Mouse (Mus musculus) CH12.LX (cell line): ENCODE data around the gene Vps11.

ENCODE experiments used
- CTCF ChIP-seq, 2 experiments: IDR thresholded peaks in 1 of 2; conservative IDR thresholded peaks in 1 of 2; 2 replicates each; pipeline ENCODE4 v1.5.1; 2011 to 2012; ENCODE audit warnings: low read depth in 2 of 2, low read length in 2 of 2, improper control_type of control experiment in 1 of 2, inconsistent platforms in 1 of 2, mild to moderate bottlenecking in 1 of 2, moderate library complexity in 1 of 2
- EP300 ChIP-seq: IDR thresholded peaks from 2 replicates; pipeline ENCODE4 v1.6.1; 2011; ENCODE audit warnings: low read length, improper control_type of control experiment
- MAX ChIP-seq: IDR thresholded peaks from 2 replicates; pipeline ENCODE4 v1.6.1; 2011; ENCODE audit warnings: low read length, improper control_type of control experiment
- MYC ChIP-seq: IDR thresholded peaks from 2 replicates; pipeline ENCODE4 v1.6.1; 2011; ENCODE audit warnings: low read depth, mild to moderate bottlenecking, improper control_type of control experiment, low read length
- PAX5 ChIP-seq: IDR thresholded peaks from 2 replicates; pipeline ENCODE4 v1.6.1; 2012; ENCODE audit warnings: low read length, inconsistent platforms, mixed read lengths
- POLR2AphosphoS2 ChIP-seq: IDR thresholded peaks from 2 replicates; pipeline ENCODE4 v1.6.1; 2011; ENCODE audit warnings: low read depth, low read length, improper control_type of control experiment
- TBP ChIP-seq: conservative IDR thresholded peaks from 2 replicates; pipeline ENCODE4 v1.6.1; 2011; ENCODE audit warnings: low read depth, low read length, improper control_type of control experiment
- USF1 ChIP-seq: IDR thresholded peaks from 2 replicates; pipeline ENCODE4 v1.6.1; 2014; ENCODE audit warnings: low read depth, mild to moderate bottlenecking, inconsistent platforms, low read length, improper control_type of control experiment
- ZMIZ1 ChIP-seq: IDR thresholded peaks from 2 replicates; pipeline ENCODE4 v1.6.1; 2012; ENCODE audit warnings: low read depth, mild to moderate bottlenecking, inconsistent platforms, low read length, improper control_type of control experiment

DNA sequence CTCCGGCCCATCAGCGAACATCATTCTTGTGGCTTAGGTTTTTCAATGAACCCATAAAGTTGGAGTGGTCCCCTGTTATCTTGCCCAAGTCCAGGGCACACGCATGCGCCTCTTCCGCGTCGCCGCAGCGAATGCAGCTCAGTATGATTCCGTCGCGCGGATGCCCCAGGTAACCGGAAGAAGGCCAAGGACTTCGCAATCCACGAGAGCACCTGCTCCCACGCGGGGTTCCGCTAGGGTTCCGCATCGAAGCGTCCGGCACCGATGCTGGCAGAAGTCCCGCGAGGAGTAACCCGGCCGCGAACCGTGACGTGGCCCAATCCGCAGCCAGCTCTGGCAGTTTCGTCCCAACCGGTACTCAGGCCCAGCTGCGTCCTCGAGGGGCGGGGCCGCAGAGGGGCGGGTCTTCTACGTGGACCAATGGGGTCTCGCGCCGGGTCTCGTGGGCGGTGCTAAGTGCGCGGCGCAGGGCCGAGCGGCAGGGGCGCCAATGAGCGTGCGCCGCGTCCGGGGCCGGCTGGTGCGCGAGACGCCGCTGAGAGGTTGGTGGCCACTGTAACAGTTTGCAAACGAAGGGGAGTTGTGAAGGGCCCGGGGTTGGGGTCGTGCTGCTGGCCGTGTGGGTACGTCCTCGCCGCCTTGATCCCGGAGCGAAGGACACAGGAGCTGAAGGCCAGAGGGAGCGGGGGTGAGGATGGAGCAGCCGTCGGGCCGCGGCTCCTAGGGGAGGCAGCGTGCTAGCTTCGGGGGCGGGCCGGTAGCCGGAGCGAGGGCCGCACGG lies 17.8 kb upstream of the Vps11 start, which contains the start of gene Hyou1:
- TF ChIP-seq MAX (peak; percentile 95), POLR2AphosphoS2 (no peak), PAX5 (no peak), CTCF (conservative IDR thresholded peaks at IDR 0.05 in 1 of 2, IDR thresholded peaks at IDR 0.05 in 1 of 2; ENCODE audit: low read depth in 2 of 2, low read length in 2 of 2) (peak in 1 of 2 experiments; percentile 38; a peak in 2 of 4 replicates), MYC (peak; percentile 95), EP300 (no peak), ZMIZ1 (peak; percentile 90), USF1 (no peak; the same call in 1 of the 2 replicates), TBP (peak; percentile 65)
